24 mouse cellular contexts compared by ENCODE assay signal in the genomic region with DNA sequence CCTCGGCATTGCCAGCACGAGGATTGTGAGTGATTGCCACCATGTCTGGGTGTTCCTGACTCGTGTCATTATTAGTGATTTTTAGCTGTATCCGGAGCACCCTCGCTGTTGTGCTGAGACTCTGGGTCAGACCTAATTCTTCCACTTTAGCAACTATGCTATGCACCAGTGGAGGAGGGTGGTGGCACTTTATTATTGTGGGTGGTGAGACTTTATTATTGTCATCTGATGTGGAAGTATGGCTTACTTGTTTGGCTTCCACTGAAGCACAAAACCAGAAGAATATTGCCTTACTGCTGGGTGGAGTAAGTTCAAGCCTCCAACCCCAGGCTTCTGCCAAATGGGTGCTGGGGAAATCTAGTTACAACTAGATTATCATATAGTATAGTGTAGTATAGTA.
"Had no signal": no experiment of that assay in that cellular context is flagged by ENCODE, and none has a peak within 500 bp of the region (broad histone marks: within the 10 kb centered on the region; RNA-seq: fewer than 3 reads in every experiment).

No protein-coding gene starts in this region.

- ATAC-seq: hindbrain, embryonic 16.5 days; inflammation-experienced regulatory T-cells, adult 6 months; intestine, embryonic 15.5 days; intestine, postnatal 0 days; liver, embryonic 12.5 days had no signal

- DNase-seq: gastrocnemius, postnatal 14 days; heart, adult 2 months; heart, postnatal 10 days; heart, postnatal 4 days; kidney, adult 2 months; kidney, adult 9 months; kidney, postnatal 14 days; kidney, postnatal 36 days had no signal

- H3K4me3 ChIP-seq: heart, adult 2 months; heart, embryonic 10.5 days; heart, embryonic 12.5 days; hindbrain, embryonic 10.5 days; hindbrain, embryonic 12.5 days; intestine, embryonic 15.5 days; kidney, embryonic 15.5 days; layer of hippocampus, adult 2 months; left cerebral cortex, adult 2 months; limb, embryonic 13.5 days; limb, embryonic 15.5 days; liver, embryonic 12.5 days had no signal

- H3K27me3 ChIP-seq: heart, embryonic 12.5 days; hindbrain, embryonic 12.5 days; intestine, embryonic 15.5 days; kidney, embryonic 15.5 days; limb, embryonic 13.5 days; limb, embryonic 15.5 days; liver, embryonic 12.5 days had no signal

- H3K27ac ChIP-seq: heart, adult 2 months; heart, embryonic 10.5 days; hindbrain, embryonic 10.5 days; hindbrain, embryonic 12.5 days; hindbrain, embryonic 14.5 days; intestine, embryonic 15.5 days; kidney, embryonic 15.5 days; kidney, postnatal 0 days; layer of hippocampus, adult 2 months; left cerebral cortex, adult 2 months; limb, embryonic 13.5 days; limb, embryonic 15.5 days; liver, embryonic 12.5 days had no signal

- H3K4me1 ChIP-seq: heart, embryonic 10.5 days; heart, embryonic 12.5 days; intestine, embryonic 15.5 days; kidney, embryonic 15.5 days; limb, embryonic 13.5 days; limb, embryonic 15.5 days; liver, embryonic 12.5 days had no signal

- H3K36me3 ChIP-seq: heart, embryonic 10.5 days; heart, embryonic 12.5 days; hindbrain, embryonic 10.5 days; hindbrain, embryonic 12.5 days; intestine, embryonic 15.5 days; kidney, embryonic 15.5 days; limb, embryonic 13.5 days; limb, embryonic 15.5 days; liver, embryonic 12.5 days had no signal
